Mouse (Mus musculus): ENCODE results near the gene Acvr1.

The Acvr1 gene

DNA sequence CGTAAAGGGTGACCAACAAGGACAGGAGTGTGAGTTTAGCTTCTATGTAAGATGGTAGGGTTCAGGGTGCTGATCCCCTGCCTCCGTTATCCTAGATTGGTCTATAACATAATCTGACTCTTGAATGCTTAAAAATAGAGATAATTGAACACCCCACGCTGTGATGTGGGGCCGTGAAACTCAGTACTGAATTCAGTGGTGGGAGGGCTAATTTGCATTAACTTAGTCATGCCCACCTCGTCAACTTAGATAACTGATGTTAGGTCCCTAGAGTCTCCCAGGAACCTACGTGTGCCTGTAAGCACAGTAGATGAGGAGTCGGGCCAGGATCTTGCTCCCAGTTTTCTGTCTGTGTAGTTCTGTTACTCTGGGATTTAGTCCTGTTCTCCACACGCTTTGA is 147.4 kb downstream of the Acvr1 start:
- no peak for DNase-seq (ENCODE audit: inconsistent age in 2 of 2, low spot score in 1 of 2)

DNA sequence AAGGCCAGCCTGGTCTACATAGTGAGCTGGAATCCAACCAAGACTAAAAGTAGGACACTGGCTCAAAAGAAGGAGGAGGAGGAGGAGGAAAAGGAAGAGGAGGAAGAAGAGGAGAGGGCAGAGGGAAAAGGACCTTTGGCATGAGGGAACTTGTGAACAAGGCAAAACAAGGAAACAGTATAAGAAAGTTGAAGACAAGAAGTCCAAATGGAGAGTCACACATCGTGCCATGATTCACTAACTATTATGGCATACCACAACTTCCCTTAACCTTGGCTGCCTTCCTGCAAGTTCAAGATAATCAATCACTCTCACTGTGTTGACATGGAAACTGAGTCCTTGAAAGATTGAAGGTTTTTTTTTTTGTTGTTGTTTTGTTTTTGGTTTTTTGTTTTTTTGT is 148.8 kb downstream of the Acvr1 start:
- peak in 1 of 2 experiments; percentile 57 for DNase-seq (ENCODE audit: inconsistent age in 2 of 2, low spot score in 1 of 2)

DNA sequence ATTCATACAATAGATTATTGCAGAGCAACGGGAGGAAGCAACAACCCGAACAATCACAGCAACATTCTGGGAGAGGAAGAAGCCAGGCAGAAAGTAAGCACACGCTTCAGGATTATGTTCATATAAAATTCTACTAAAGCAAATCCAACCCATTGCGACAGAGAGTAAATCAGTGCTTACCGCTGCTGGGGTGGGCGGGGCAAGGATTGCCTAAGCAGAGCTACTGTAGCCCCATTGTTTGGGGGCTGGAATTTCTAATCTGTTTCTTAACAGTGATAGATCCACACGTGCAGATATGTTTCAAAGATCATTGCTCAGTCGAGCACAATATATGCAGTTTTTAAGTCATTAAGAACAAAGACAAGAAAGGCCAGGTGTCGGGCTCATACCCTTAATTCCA is 149.3 kb downstream of the Acvr1 start:
- DNase-seq (ENCODE audit: inconsistent age in 2 of 2, low spot score in 1 of 2) = peak in 1 of 2 experiments; percentile 56

DNA sequence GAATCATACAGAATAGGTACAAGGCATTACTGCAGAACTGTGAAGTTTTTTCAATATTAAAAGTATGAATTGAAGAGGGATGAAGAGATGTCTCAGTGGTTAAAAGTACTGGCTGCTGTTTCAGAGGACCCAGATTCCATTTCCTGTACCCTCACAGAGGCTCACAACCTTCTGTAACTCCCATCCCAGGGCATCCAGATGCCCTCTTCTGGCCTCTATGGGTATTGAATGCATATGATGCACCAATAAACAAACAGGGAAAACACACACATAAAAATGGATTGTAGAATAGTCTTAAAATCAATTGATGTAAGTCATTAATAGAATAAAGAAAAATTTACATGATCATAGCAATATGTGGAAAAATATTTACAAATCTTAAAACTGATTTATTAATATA is 151.9 kb downstream of the Acvr1 start:
- DNase-seq (ENCODE audit: inconsistent age in 2 of 2, low spot score in 1 of 2) = no peak

- DNase-seq (ENCODE audit: inconsistent age in 2 of 2, low spot score in 1 of 2) = no peak
Measured at GRCm38 (mm10) chr2:58408926-58409634, 157.9 kb downstream of the Acvr1 start.

DNA sequence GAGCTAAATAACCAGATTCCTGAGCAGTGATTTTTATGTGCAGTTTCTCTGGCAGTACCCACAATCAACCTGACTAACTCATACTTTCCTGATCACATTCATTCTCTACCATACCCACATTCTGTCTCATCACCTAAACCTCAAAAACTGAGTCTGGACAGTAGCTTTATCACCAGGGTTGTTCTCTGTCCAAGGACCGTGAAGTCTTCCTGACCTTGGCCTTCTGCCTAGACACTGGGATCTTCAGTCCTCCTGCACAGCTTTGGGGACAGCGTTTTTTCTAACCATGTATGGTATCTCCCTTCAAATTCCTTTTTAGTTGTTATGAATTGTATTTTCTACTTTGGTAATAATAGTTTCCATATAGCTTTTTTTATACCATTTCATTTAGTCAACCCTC is 163.5 kb downstream of the Acvr1 start:
- DNase-seq (ENCODE audit: inconsistent age in 2 of 2, low spot score in 1 of 2) = peak; percentile 68 to 75

- DNase-seq (ENCODE audit: inconsistent age in 2 of 2, low spot score in 1 of 2) = no peak
Measured at GRCm38 (mm10) chr2:58388601-58389000, 178.4 kb downstream of the Acvr1 start.

DNA sequence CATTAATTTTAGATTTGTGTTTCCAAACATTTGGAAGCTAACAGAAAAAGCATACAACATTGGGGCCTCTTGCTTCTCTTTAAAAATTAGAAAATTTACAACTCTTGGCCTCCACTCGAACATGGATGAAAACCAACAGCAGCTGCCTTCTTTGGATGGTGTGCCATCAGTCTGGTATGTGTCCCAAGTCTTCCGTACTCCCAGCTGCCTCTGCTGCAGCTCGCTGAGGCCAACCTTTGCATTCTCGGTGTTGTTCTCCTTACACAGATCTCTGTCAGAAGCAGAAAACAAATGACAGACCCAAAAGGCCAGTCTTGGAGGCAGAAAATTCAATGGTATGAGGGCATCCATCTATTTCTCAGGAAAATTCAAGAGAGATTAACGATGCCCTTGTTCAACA is 186.9 kb downstream of the Acvr1 start:
- DNase-seq (ENCODE audit: inconsistent age in 2 of 2, low spot score in 1 of 2) = no peak

DNA sequence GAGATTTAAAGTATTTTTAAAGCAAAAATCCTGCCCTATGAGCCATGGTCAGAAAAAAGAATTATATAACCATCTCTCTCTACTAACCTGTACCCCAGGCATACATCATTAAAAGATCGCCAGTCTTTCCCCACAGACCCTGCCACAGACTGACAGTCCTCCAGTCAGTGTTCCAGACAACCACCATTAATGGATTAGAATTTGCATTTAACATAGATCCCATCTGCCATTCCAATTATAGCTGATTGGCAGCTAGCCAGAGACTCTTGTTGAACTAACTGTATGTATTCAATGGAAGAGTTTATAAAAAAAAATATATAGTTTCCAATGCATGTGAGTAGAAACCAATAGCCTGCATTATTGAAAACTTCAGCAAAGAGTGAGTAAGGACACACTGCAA is 187.5 kb downstream of the Acvr1 start:
- DNase-seq (ENCODE audit: inconsistent age in 2 of 2, low spot score in 1 of 2) = no peak

DNA sequence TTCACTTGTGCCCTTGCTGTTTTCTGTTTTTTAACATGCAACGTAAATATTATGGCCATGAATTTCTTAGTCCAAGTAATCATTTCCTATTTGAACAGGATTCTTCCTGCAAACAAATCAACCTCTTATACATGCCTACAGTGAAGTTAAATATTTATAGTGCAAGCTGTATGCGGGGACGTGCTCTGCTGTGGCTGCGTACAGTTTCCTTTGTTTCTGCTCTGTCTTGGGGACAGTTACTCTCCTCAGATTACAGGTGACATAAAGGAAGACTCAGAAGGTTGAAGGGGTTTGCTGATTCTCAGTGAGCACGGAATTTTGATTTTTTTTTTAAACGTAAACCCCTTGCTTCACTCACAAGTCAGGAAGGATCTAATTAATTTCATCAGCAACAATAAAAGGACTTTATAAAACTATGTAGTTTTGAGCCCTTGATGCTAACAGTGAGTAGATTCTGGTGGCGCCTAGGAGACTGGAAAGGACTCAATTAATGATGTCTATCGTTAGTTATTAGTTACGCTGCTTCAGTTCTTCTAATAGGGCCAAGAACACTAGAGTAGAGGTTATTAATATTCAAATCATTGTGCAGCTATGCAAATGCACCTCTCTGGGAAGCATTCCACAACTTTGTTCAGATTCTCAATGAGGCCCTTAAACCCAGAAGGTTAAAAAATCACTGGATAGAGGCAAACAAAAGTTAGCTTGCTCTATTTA is 189.4 kb downstream of the Acvr1 start:
- no peak for DNase-seq (ENCODE audit: inconsistent age in 2 of 2, low spot score in 1 of 2)

DNA sequence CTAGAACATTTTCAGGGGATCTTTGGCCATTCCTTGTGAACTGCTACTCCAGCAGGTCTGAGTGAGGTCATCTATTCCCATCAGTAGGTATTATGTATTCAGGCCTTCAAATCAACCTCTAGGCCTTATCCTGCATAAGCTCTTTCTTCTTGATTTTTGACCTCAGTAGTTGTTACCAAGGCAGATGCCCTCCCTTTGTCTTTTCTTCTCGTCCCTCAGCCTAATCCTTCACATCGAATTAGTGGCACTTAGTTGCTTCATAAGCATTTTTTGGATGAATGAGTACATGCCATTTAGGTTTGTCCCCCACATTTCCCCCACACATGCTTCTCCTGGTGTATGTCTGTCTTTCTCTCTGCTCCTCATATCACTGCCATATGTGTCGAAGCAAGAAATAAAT is 200.8 kb downstream of the Acvr1 start:
- no peak for DNase-seq (ENCODE audit: inconsistent age in 2 of 2, low spot score in 1 of 2)

GRCm38 (mm10) chr2:58361361-58362046 is 205.5 kb downstream of the Acvr1 start:
- DNase-seq (ENCODE audit: inconsistent age in 2 of 2, low spot score in 1 of 2) = no peak

GRCm38 (mm10) chr2:58358132-58358460 is 208.9 kb downstream of the Acvr1 start:
- no peak for DNase-seq (ENCODE audit: inconsistent age in 2 of 2, low spot score in 1 of 2)

GRCm38 (mm10) chr2:58357414-58358131 is 209.4 kb downstream of the Acvr1 start, which contains the start of gene Acvr1c:
TSS of gene Acvr1c (minus strand) at chr2:58357895.
- peak; percentile 78 to 92 for DNase-seq (ENCODE audit: inconsistent age in 2 of 2, low spot score in 1 of 2)

DNA sequence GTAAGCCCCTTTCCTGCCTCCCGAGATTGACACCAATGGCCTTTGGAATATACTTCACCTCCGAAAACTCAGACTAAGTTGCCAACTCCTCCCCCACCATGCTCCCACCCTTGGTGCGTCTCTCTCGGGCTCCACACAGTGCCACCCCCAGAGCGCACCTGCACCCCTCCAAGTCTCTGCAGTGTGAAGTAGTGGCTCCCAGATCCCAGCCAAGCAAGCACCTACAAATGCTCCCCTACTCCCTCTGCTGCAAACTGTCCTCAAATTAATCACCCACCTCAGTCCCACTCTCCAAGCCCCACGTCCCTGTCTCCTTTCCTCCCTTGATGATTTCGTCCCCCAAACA is 209.9 kb downstream of the Acvr1 start:
- peak; percentile 16 to 70 for DNase-seq (ENCODE audit: inconsistent age in 2 of 2, low spot score in 1 of 2)

- DNase-seq (ENCODE audit: inconsistent age in 2 of 2, low spot score in 1 of 2) = peak in 1 of 2 experiments; percentile 54
Measured at GRCm38 (mm10) chr2:58354389-58354788, 212.6 kb downstream of the Acvr1 start.

- peak in 1 of 2 experiments; percentile 67 for DNase-seq (ENCODE audit: inconsistent age in 2 of 2, low spot score in 1 of 2)
Measured at GRCm38 (mm10) chr2:58352846-58353245, 214.1 kb downstream of the Acvr1 start.

DNA sequence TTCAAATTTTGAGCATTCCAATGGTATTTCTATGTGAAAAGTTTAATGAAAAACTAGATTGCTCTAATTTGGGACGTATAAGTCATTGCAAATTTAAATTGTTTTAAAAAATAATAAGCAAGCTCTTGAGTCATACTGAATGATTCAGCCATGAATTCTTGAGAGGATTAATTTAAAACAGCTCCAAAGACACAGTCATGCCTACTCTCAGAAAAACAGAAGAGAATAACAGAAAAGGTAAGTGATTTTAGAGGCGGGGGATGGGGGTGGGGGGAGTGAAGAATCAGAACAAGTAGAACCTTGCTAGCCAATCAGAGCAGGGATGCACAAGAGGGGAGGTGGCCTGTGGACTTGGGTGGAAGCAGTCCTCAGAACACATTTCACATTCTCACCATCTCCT is 216.3 kb downstream of the Acvr1 start:
- DNase-seq (ENCODE audit: inconsistent age in 2 of 2, low spot score in 1 of 2) = no peak

Data from adrenal gland, adult (tissue).